Mouse (Mus musculus) stomach, postnatal 0 days (tissue): Measurements from ENCODE around the gene Pdia2. TPM values are rescaled to one million over a fixed set of nuclear protein-coding genes. Genes with fewer than 3 reads are reported as not detected.

ENCODE experiments used
- ATAC-seq: fragments of 200-750 bp; cut with Nextera tagmentation; 2 replicates; pipeline ENCODE4 v1.8.0; 2017; ENCODE audit not compliant: low FRiP score, low TSS enrichment
- DNase-seq: peaks from one replicate; pipeline ENCODE4 v3.0.0-alpha.2; 2016; ENCODE audit warnings: low spot score
- H3K27ac ChIP-seq: fragments of 300-500 bp; sonication (generic); replicated peaks from 2 replicates; pipeline ENCODE4 v1.5.1; 2014; ENCODE audit warnings: mild to moderate bottlenecking, control low read depth
- H3K27me3 ChIP-seq: fragments of 300-500 bp; sonication (generic); 2 replicates; pipeline ENCODE4 v1.6.1; 2014; ENCODE audit warnings: low read length; ENCODE audit not compliant: control insufficient read depth, insufficient read depth
- H3K36me3 ChIP-seq: fragments of 300-500 bp; sonication (generic); 2 replicates; pipeline ENCODE4 v1.6.1; 2014; ENCODE audit warnings: low read length, mixed read lengths; ENCODE audit not compliant: control insufficient read depth, insufficient read depth
- H3K4me1 ChIP-seq: fragments of 300-500 bp; sonication (generic); replicated peaks from 2 replicates; pipeline ENCODE4 v1.6.1; 2014; ENCODE audit warnings: antibody characterized with exemption; ENCODE audit not compliant: control insufficient read depth, insufficient read depth
- H3K4me2 ChIP-seq: fragments of 300-500 bp; sonication (generic); replicated peaks from 2 replicates; pipeline ENCODE4 v1.6.1; 2014; ENCODE audit warnings: low read depth, mild to moderate bottlenecking, control low read depth, moderate library complexity
- H3K4me3 ChIP-seq: fragments of 300-500 bp; sonication (generic); 2 replicates; pipeline ENCODE4 v1.5.1; 2014; ENCODE audit warnings: low read depth, low read length, control low read depth
- H3K9ac ChIP-seq: fragments of 300-500 bp; sonication (generic); 2 replicates; pipeline ENCODE4 v1.6.1; 2014; ENCODE audit warnings: mild to moderate bottlenecking, low read length, control low read depth, mixed read lengths
- H3K9me3 ChIP-seq: fragments of 300-500 bp; sonication (generic); 2 replicates; pipeline ENCODE4 v1.6.1; 2016; ENCODE audit warnings: low read length; ENCODE audit not compliant: control insufficient read depth
- CTCF ChIP-seq: IDR thresholded peaks from 2 replicates; pipeline ENCODE4 v1.5.1; 2016; ENCODE audit warnings: antibody characterized with exemption, low read depth, mild to moderate bottlenecking, moderate library complexity
- EP300 ChIP-seq: optimal IDR thresholded peaks from 2 replicates; pipeline ENCODE3; 2016; ENCODE audit warnings: antibody characterized with exemption
- WGBS: fragments of 180-500 bp; shearing (Covaris S2); extraction: QIAGEN DNeasy Blood & Tissue Kit; methylation state at CpG from one replicate; pipeline ENCODE4 v1.1.7; 2014; 5-methylcytosine and 5-hydroxymethylcytosine counted together
- polyA plus RNA-seq: library from polyadenylated mRNA; unstranded; fragments of >200 nt; fragmentation: Nextera tagmentation; extraction: Ambion mirVana; gene quantifications from 2 replicates; pipeline ENCODE4 v1.2.1, GENCODE M21; 2015

Gene Pdia2
- polyA plus RNA-seq, 1 experiment from 2014 or later = 172 TPM

GRCm38 (mm10) chr17:26149056-26149455, 49.8 kb downstream of the Pdia2 start:
- TF ChIP-seq EP300 = no peak
- 0 out of 2 replicates have a peak, but pooled peaks have one; percentile 11 for TF ChIP-seq CTCF
- Histone ChIP-seq H3K9ac (no peak overlapping the region), H3K4me2 (no peak overlapping the region), H3K27ac (no peak overlapping the region), H3K4me3 (no peak overlapping the region), H3K4me1 (no peaks in the 10 kb centered on the region), H3K36me3 (no peaks in the 10 kb centered on the region; the same call in 1 of the 2 replicates), H3K9me3 (no peaks in the 10 kb centered on the region), H3K27me3 (no peaks in the 10 kb centered on the region)
- no peak for DNase-seq
- WGBS = 78% methylated on average over 2 of the region's 2 CpGs
- ATAC-seq = no peak

Other genes with a start within 250 kb of the Pdia2 start
- gene A930017K11Rik, start 246.5 kb downstream of the Pdia2 start, polyA plus RNA-seq = 0.06 TPM in 1 of 2 replicates, not detected in the other
- 12.5 and 13.7 TPM in 2 replicates for gene Capn15, start 213.3 kb downstream of the Pdia2 start, polyA plus RNA-seq
- 4.5 and 5.1 TPM in 2 replicates for gene Rab11fip3, start 129.5 kb downstream of the Pdia2 start, polyA plus RNA-seq
- gene Decr2, start 108.8 kb downstream of the Pdia2 start, polyA plus RNA-seq = 65.4 and 66.3 TPM in 2 replicates
- gene Nme4, start 103.5 kb downstream of the Pdia2 start, polyA plus RNA-seq = 30.9 and 32.5 TPM in 2 replicates
- gene Tmem8, start 85.8 kb downstream of the Pdia2 start, polyA plus RNA-seq = 16.1 and 17.5 TPM in 2 replicates
- gene Mrpl28, start 75.6 kb downstream of the Pdia2 start, polyA plus RNA-seq = 134 and 135 TPM in 2 replicates
- gene Axin1, start 60.4 kb downstream of the Pdia2 start, polyA plus RNA-seq = 10.9 and 12.4 TPM in 2 replicates
- 24.4 and 27.5 TPM in 2 replicates for gene Rgs11, start 3.9 kb upstream of the Pdia2 start, polyA plus RNA-seq
- gene Arhgdig, start 8.7 kb upstream of the Pdia2 start, polyA plus RNA-seq = 133 and 139 TPM in 2 replicates
- 98.0 and 99.1 TPM in 2 replicates for gene Fam234a, start 45.2 kb upstream of the Pdia2 start, polyA plus RNA-seq
- 42.9 and 46.2 TPM in 2 replicates for gene Luc7l, start 53.8 kb upstream of the Pdia2 start, polyA plus RNA-seq
- gene Neurl1b, start 215.7 kb upstream of the Pdia2 start, polyA plus RNA-seq = 1.1 and 1.4 TPM in 2 replicates